Mouse (Mus musculus) mesoderm, embryonic 11.5 days (tissue): ENCODE measurements around the gene Gm20806.
"Not testable (repeated sequence)": the region's sequence is repeated elsewhere in the genome, so short reads cannot be mapped to it uniquely, and the experiment has no call there.

Experiments
- DNase-seq: peaks from one replicate; pipeline ENCODE4 v3.0.0-alpha.2; 2012; ENCODE audit warnings: low read depth, low spot score

Gene Gm20806

DNA sequence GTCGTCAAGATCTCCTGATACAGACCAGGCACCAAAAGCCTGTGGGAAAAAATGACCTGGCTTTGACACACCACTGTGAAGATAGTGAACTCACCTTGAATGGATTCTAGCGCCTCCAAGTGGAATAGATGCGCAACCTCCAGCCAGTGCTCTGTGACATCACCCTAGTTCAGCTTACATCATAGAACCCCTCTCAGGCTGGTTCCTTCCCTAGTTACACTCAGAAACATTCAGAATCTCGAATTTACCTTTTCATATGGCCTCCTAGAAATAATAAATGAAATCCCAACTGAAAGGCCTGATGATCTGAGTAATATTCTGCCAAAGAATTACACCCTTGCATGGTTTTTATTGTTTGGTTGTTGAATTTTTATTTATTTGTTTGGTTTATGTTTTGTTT lies at the start of gene Gm20806:
Gene Gm20806, minus strand, starts transcription at position 101 of the 400 bp plus-strand sequence.
- DNase-seq = not testable (repeated sequence)
